Mouse (Mus musculus): ENCODE results near the gene Mgat5. TPM values are rescaled to one million over a fixed set of nuclear protein-coding genes. Genes with fewer than 3 reads are reported as not detected.

Mgat5 gene
- polyA plus RNA-seq, 1 experiment from 2014 or later = 0.98 TPM

DNA sequence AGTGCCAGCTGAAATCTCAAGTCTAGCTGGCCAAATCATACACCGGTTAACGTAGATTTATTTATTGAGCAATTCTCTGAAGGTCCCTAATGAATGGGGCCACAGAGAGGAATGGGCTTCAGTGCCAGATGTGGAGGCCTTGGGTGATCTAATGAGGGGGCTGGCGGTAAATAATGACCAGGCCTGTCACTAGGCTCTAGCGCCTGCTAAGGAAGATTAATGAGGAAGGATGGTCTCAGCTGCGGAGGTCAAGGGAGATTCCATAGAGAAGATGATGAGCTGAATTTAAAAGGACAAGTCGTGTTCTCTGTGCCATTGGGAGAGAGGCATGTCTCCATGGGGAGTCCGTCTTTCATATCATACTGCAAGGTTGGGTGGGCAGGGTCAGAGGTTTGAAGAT, 178.3 kb downstream of the Mgat5 start:
- H3K36me3 ChIP-seq (ENCODE audit: control insufficient read depth, insufficient read depth) = no peaks in the 10 kb centered on the region
- no peak overlapping the region for H3K27ac ChIP-seq (ENCODE audit: low read length)
- no peaks in the 10 kb centered on the region for H3K27me3 ChIP-seq (ENCODE audit: control insufficient read depth, insufficient read depth, low read depth, low read length)
- WGBS (ENCODE audit: insufficient replicate concordance) = 74% methylated on average over 7 of the region's 7 CpGs
- no peaks in the 10 kb centered on the region for H3K4me1 ChIP-seq (ENCODE audit: control insufficient read depth, low read depth, low read length)
- no peak overlapping the region for H3K4me3 ChIP-seq (ENCODE audit: low read depth, low read length)
- ATAC-seq (ENCODE audit: low read depth) = no peak
- no peak overlapping the region for H3K4me2 ChIP-seq (ENCODE audit: low read depth, low read length)
- no peaks in the 10 kb centered on the region for H3K9me3 ChIP-seq (replicated peaks; ENCODE audit: control insufficient read depth, low read length)
- H3K9ac ChIP-seq (ENCODE audit: low read depth, low read length) = no peak overlapping the region

- H3K9ac ChIP-seq (ENCODE audit: low read depth, low read length) = no peak overlapping the region
- H3K27ac ChIP-seq (ENCODE audit: low read length) = no peak overlapping the region
- H3K4me1 ChIP-seq (ENCODE audit: control insufficient read depth, low read depth, low read length) = no peaks in the 10 kb centered on the region
- no peaks in the 10 kb centered on the region for H3K9me3 ChIP-seq (replicated peaks; ENCODE audit: control insufficient read depth, low read length)
- no peak for ATAC-seq (ENCODE audit: low read depth)
- 76% methylated on average over 7 of the region's 7 CpGs for WGBS (ENCODE audit: insufficient replicate concordance)
- no peak overlapping the region for H3K4me3 ChIP-seq (ENCODE audit: low read depth, low read length)
- no peaks in the 10 kb centered on the region for H3K36me3 ChIP-seq (ENCODE audit: control insufficient read depth, insufficient read depth)
- no peak overlapping the region for H3K4me2 ChIP-seq (ENCODE audit: low read depth, low read length)
- no peaks in the 10 kb centered on the region for H3K27me3 ChIP-seq (ENCODE audit: control insufficient read depth, insufficient read depth, low read depth, low read length)
Measured at GRCm38 (mm10) chr1:127387226-127387625, 182.4 kb downstream of the Mgat5 start.

DNA sequence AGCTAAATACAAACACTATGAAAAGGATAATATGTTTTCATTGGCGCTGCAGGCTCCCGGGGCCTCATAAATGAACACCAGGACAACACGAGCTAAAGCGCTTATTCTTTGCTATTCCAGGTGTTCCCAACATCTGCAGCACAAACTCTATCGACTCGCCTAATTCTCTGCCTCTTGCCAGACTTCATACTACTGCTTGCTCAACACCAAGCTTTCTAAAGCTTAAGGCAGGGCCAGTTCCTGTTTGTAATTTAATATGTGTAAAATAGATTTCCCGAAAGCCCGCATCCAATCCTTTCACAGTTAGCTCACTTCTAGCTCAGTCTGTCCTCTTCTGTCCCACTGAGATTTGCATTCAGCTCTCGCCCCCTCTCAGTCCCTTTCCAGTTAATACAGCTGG, 182.8 kb downstream of the Mgat5 start:
- Histone ChIP-seq H3K4me3 (ENCODE audit: low read depth, low read length) (no peak overlapping the region), H3K27me3 (ENCODE audit: control insufficient read depth, insufficient read depth, low read depth, low read length) (no peaks in the 10 kb centered on the region), H3K4me1 (ENCODE audit: control insufficient read depth, low read depth, low read length) (no peaks in the 10 kb centered on the region), H3K27ac (ENCODE audit: low read length) (no peak overlapping the region), H3K36me3 (ENCODE audit: control insufficient read depth, insufficient read depth) (no peaks in the 10 kb centered on the region), H3K9me3 (replicated peaks; ENCODE audit: control insufficient read depth, low read length) (no peaks in the 10 kb centered on the region), H3K4me2 (ENCODE audit: low read depth, low read length) (no peak overlapping the region), H3K9ac (ENCODE audit: low read depth, low read length) (no peak overlapping the region)
- WGBS (ENCODE audit: insufficient replicate concordance) = 81% methylated on average over 9 of the region's 9 CpGs
- ATAC-seq (ENCODE audit: low read depth) = no peak

DNA sequence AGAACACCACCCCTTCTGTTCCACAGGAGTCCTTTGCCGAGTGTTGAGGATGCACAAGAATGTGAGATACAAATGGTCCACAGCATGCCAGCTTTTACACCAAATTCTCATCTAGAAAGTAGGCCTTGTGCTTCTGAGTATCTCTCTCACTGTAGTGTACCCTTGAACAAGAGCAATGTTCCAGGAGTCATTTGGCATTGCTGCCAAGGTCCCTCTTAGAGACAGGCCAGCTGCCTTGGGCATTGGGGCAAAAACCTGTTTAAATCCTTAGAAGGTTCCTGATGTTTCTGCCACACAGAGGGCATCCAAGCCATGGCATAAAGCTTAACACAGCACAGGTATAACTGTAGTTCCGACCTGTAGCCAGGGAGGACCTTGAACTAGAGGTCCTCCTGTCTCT, 189.9 kb downstream of the Mgat5 start:
- Histone ChIP-seq H3K4me3 (ENCODE audit: low read depth, low read length) (no peak overlapping the region), H3K4me2 (ENCODE audit: low read depth, low read length) (no peak overlapping the region), H3K36me3 (ENCODE audit: control insufficient read depth, insufficient read depth) (no peaks in the 10 kb centered on the region), H3K4me1 (ENCODE audit: control insufficient read depth, low read depth, low read length) (peaks cover 2% of the 10 kb centered on the region; the same call in 1 of the 2 replicates), H3K9me3 (replicated peaks; ENCODE audit: control insufficient read depth, low read length) (no peaks in the 10 kb centered on the region), H3K9ac (ENCODE audit: low read depth, low read length) (no peak overlapping the region), H3K27me3 (ENCODE audit: control insufficient read depth, insufficient read depth, low read depth, low read length) (no peaks in the 10 kb centered on the region), H3K27ac (ENCODE audit: low read length) (no peak overlapping the region)
- no peak for ATAC-seq (ENCODE audit: low read depth)
- 75% methylated on average over 2 of the region's 2 CpGs for WGBS (ENCODE audit: insufficient replicate concordance)

- WGBS (ENCODE audit: insufficient replicate concordance) = 79% methylated on average over 5 of the region's 5 CpGs
- Histone ChIP-seq H3K36me3 (ENCODE audit: control insufficient read depth, insufficient read depth) (no peaks in the 10 kb centered on the region), H3K27ac (ENCODE audit: low read length) (no peak overlapping the region), H3K4me3 (ENCODE audit: low read depth, low read length) (no peak overlapping the region), H3K27me3 (ENCODE audit: control insufficient read depth, insufficient read depth, low read depth, low read length) (no peaks in the 10 kb centered on the region), H3K9ac (ENCODE audit: low read depth, low read length) (no peak overlapping the region), H3K4me2 (ENCODE audit: low read depth, low read length) (no peak overlapping the region), H3K4me1 (ENCODE audit: control insufficient read depth, low read depth, low read length) (peaks cover 2% of the 10 kb centered on the region; the same call in 1 of the 2 replicates), H3K9me3 (replicated peaks; ENCODE audit: control insufficient read depth, low read length) (no peaks in the 10 kb centered on the region)
- ATAC-seq (ENCODE audit: low read depth) = no peak
Measured at GRCm38 (mm10) chr1:127395724-127396123, 190.9 kb downstream of the Mgat5 start.

GRCm38 (mm10) chr1:127396569-127397349, 191.9 kb downstream of the Mgat5 start:
- H3K9ac ChIP-seq (ENCODE audit: low read depth, low read length) = no peak overlapping the region
- 56% methylated on average over 12 of the region's 12 CpGs for WGBS (ENCODE audit: insufficient replicate concordance)
- ATAC-seq (ENCODE audit: low read depth) = no peak
- no peaks in the 10 kb centered on the region for H3K9me3 ChIP-seq (replicated peaks; ENCODE audit: control insufficient read depth, low read length)
- H3K4me1 ChIP-seq (ENCODE audit: control insufficient read depth, low read depth, low read length) = peaks cover 2% of the 10 kb centered on the region; the same call in 1 of the 2 replicates
- no peak overlapping the region for H3K27ac ChIP-seq (ENCODE audit: low read length)
- no peak overlapping the region for H3K4me2 ChIP-seq (ENCODE audit: low read depth, low read length)
- no peaks in the 10 kb centered on the region for H3K36me3 ChIP-seq (ENCODE audit: control insufficient read depth, insufficient read depth)
- no peaks in the 10 kb centered on the region for H3K27me3 ChIP-seq (ENCODE audit: control insufficient read depth, insufficient read depth, low read depth, low read length)
- no peak overlapping the region for H3K4me3 ChIP-seq (ENCODE audit: low read depth, low read length)

DNA sequence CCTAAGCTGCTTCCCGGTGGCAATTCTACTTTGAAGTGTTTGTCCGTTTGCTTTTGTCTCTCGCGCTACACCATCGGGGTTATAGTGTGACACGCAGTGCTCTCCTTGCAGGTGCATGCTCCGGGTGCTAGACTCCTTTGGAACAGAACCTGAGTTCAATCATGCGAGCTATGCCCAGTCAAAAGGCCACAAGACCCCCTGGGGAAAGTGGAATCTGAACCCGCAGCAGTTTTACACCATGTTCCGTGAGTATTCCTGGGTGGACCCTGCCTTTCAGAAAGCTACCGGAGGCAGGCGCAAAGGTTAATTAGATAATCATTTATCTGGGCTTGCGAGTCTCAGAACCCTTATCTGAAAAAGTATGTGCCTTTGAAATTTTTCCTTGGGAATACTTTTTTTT, 192.6 kb downstream of the Mgat5 start:
- no peak for ATAC-seq (ENCODE audit: low read depth)
- H3K4me1 ChIP-seq (ENCODE audit: control insufficient read depth, low read depth, low read length) = peaks cover 2% of the 10 kb centered on the region; the same call in 1 of the 2 replicates
- no peaks in the 10 kb centered on the region for H3K9me3 ChIP-seq (replicated peaks; ENCODE audit: control insufficient read depth, low read length)
- H3K4me2 ChIP-seq (ENCODE audit: low read depth, low read length) = no peak overlapping the region
- H3K27ac ChIP-seq (ENCODE audit: low read length) = no peak overlapping the region
- H3K4me3 ChIP-seq (ENCODE audit: low read depth, low read length) = no peak overlapping the region
- no peaks in the 10 kb centered on the region for H3K27me3 ChIP-seq (ENCODE audit: control insufficient read depth, insufficient read depth, low read depth, low read length)
- H3K36me3 ChIP-seq (ENCODE audit: control insufficient read depth, insufficient read depth) = no peaks in the 10 kb centered on the region
- H3K9ac ChIP-seq (ENCODE audit: low read depth, low read length) = no peak overlapping the region
- 70% methylated on average over 13 of the region's 13 CpGs for WGBS (ENCODE audit: insufficient replicate concordance)

- peaks cover 2% of the 10 kb centered on the region; the same call in 1 of the 2 replicates for H3K4me1 ChIP-seq (ENCODE audit: control insufficient read depth, low read depth, low read length)
- WGBS (ENCODE audit: insufficient replicate concordance) = 63% methylated on average over 5 of the region's 5 CpGs
- ATAC-seq (ENCODE audit: low read depth) = no peak
- no peak overlapping the region for H3K4me3 ChIP-seq (ENCODE audit: low read depth, low read length)
- H3K4me2 ChIP-seq (ENCODE audit: low read depth, low read length) = no peak overlapping the region
- no peaks in the 10 kb centered on the region for H3K36me3 ChIP-seq (ENCODE audit: control insufficient read depth, insufficient read depth)
- no peak overlapping the region for H3K9ac ChIP-seq (ENCODE audit: low read depth, low read length)
- H3K27ac ChIP-seq (ENCODE audit: low read length) = no peak overlapping the region
- no peaks in the 10 kb centered on the region for H3K9me3 ChIP-seq (replicated peaks; ENCODE audit: control insufficient read depth, low read length)
- H3K27me3 ChIP-seq (ENCODE audit: control insufficient read depth, insufficient read depth, low read depth, low read length) = no peaks in the 10 kb centered on the region
Measured at GRCm38 (mm10) chr1:127398186-127398585, 193.4 kb downstream of the Mgat5 start.

- H3K9ac ChIP-seq (ENCODE audit: low read depth, low read length) = no peak overlapping the region
- no peaks in the 10 kb centered on the region for H3K9me3 ChIP-seq (replicated peaks; ENCODE audit: control insufficient read depth, low read length)
- H3K4me2 ChIP-seq (ENCODE audit: low read depth, low read length) = no peak overlapping the region
- no peak overlapping the region for H3K27ac ChIP-seq (ENCODE audit: low read length)
- no peaks in the 10 kb centered on the region for H3K27me3 ChIP-seq (ENCODE audit: control insufficient read depth, insufficient read depth, low read depth, low read length)
- H3K4me3 ChIP-seq (ENCODE audit: low read depth, low read length) = no peak overlapping the region
- H3K36me3 ChIP-seq (ENCODE audit: control insufficient read depth, insufficient read depth) = no peaks in the 10 kb centered on the region
- 63% methylated on average over 2 of the region's 2 CpGs for WGBS (ENCODE audit: insufficient replicate concordance)
- ATAC-seq (ENCODE audit: low read depth) = no peak
- H3K4me1 ChIP-seq (ENCODE audit: control insufficient read depth, low read depth, low read length) = peaks cover 2% of the 10 kb centered on the region; the same call in 1 of the 2 replicates
Measured at GRCm38 (mm10) chr1:127400198-127400597, 195.4 kb downstream of the Mgat5 start.
